Mouse (Mus musculus) neural tube, embryonic 14.5 days (tissue): Measurements from ENCODE around the gene Myl10. TPM values are rescaled to one million over a fixed set of nuclear protein-coding genes. Genes with fewer than 3 reads are reported as not detected.
"Not testable (repeated sequence)": the region's sequence is repeated elsewhere in the genome, so short reads cannot be mapped to it uniquely, and the experiment has no call there.

Experiments used
- ATAC-seq: fragments of 200-750 bp; cut with Nextera tagmentation; 2 replicates; pipeline ENCODE4 v1.8.0; 2017; ENCODE audit warnings: low read depth, mild to moderate bottlenecking, moderate TSS enrichment, moderate library complexity
- H3K27ac ChIP-seq: fragments of 300-500 bp; sonication (generic); 2 replicates; pipeline ENCODE4 v1.5.1; 2014; ENCODE audit warnings: low read depth, mild to moderate bottlenecking, control low read depth, low read length, moderate library complexity, mixed read lengths
- H3K27me3 ChIP-seq: fragments of 300-500 bp; sonication (generic); 2 replicates; pipeline ENCODE4 v1.6.1; 2014; ENCODE audit warnings: low read length; ENCODE audit not compliant: control insufficient read depth, insufficient read depth
- H3K36me3 ChIP-seq: fragments of 300-500 bp; sonication (generic); 2 replicates; pipeline ENCODE4 v1.6.1; 2014; ENCODE audit warnings: low read length, mixed read lengths; ENCODE audit not compliant: control insufficient read depth, insufficient read depth
- H3K4me1 ChIP-seq: fragments of 300-500 bp; sonication (generic); 2 replicates; pipeline ENCODE4 v1.6.1; 2014; ENCODE audit warnings: low read length; ENCODE audit not compliant: control insufficient read depth, insufficient read depth
- H3K4me2 ChIP-seq: fragments of 300-500 bp; sonication (generic); 2 replicates; pipeline ENCODE4 v1.6.1; 2014; ENCODE audit warnings: mild to moderate bottlenecking, low read depth, low read length, control low read depth
- H3K4me3 ChIP-seq: fragments of 300-500 bp; sonication (generic); 2 replicates; pipeline ENCODE4 v1.5.1; 2014; ENCODE audit warnings: low read depth, low read length, control low read depth, mixed read lengths
- H3K9ac ChIP-seq: fragments of 300-500 bp; sonication (generic); replicated peaks from 2 replicates; pipeline ENCODE4 v1.6.1; 2014; ENCODE audit warnings: low read depth, mild to moderate bottlenecking, control low read depth, low read length, mixed read lengths
- H3K9me3 ChIP-seq: fragments of 300-500 bp; sonication (generic); 2 replicates; pipeline ENCODE4 v1.6.1; 2016; ENCODE audit warnings: low read length; ENCODE audit not compliant: control insufficient read depth
- WGBS: fragments of 180-500 bp; shearing (Covaris S2); extraction: QIAGEN DNeasy Blood & Tissue Kit; methylation state at CpG from one replicate; pipeline ENCODE4 v1.1.7; 2014; 5-methylcytosine and 5-hydroxymethylcytosine counted together
- polyA plus RNA-seq: library from polyadenylated mRNA; unstranded; fragments of >200 nt; fragmentation: Nextera tagmentation; extraction: Ambion mirVana; gene quantifications from 2 replicates; pipeline ENCODE4 v1.2.1, GENCODE M21; 2014

Myl10 gene
- not detected in 2 replicates for polyA plus RNA-seq

- no peak for ATAC-seq
- no peak within 1 kb of the TSS for H3K27ac ChIP-seq
- H3K4me2 ChIP-seq: no peak within 1 kb of the TSS
- 91% methylated on average over 4 of the region's 4 CpGs for WGBS
- no peaks in the 10 kb centered on the region for H3K27me3 ChIP-seq
- no peaks in the 10 kb centered on the region for H3K9me3 ChIP-seq
- no peak within 1 kb of the TSS for H3K9ac ChIP-seq
- no peak within 1 kb of the TSS for H3K4me3 ChIP-seq
- H3K36me3 ChIP-seq: no peaks in the 10 kb centered on the region
- no peaks in the 10 kb centered on the region for H3K4me1 ChIP-seq
Measured at GRCm38 (mm10) chr5:136692784-136693183, at the start of gene Myl10. Myl10 (plus strand) TSS chr5:136693146.

GRCm38 (mm10) chr5:136646731-136647328 is 46.1 kb upstream of the Myl10 start:
- Histone ChIP-seq H3K27ac (no peak overlapping the region), H3K4me1 (no peaks in the 10 kb centered on the region), H3K4me2 (no peak overlapping the region), H3K4me3 (no peak overlapping the region), H3K27me3 (no peaks in the 10 kb centered on the region), H3K9me3 (no peaks in the 10 kb centered on the region), H3K9ac (no peak overlapping the region), H3K36me3 (no peaks in the 10 kb centered on the region)
- WGBS: 91% methylated on average over 4 of the region's 4 CpGs
- no peak for ATAC-seq

- H3K9ac ChIP-seq: no peak overlapping the region; the same call in 1 of the 2 replicates
- ATAC-seq: no peak
- peak overlapping the region; percentile 48 for H3K27ac ChIP-seq
- H3K4me1 ChIP-seq: no peaks in the 10 kb centered on the region
- no peak overlapping the region for H3K4me3 ChIP-seq
- H3K36me3 ChIP-seq: no peaks in the 10 kb centered on the region
- H3K9me3 ChIP-seq: no peaks in the 10 kb centered on the region
- H3K4me2 ChIP-seq: no peak overlapping the region
- WGBS: 36% methylated on average over 5 of the region's 5 CpGs
- H3K27me3 ChIP-seq: no peaks in the 10 kb centered on the region
Measured at GRCm38 (mm10) chr5:136649071-136649470, 43.9 kb upstream of the Myl10 start.

- H3K27me3 ChIP-seq: no peaks in the 10 kb centered on the region
- H3K4me2 ChIP-seq: no peak overlapping the region
- H3K4me1 ChIP-seq: no peaks in the 10 kb centered on the region
- 76% methylated on average over 5 of the region's 5 CpGs for WGBS
- peak overlapping the region; percentile 48 for H3K27ac ChIP-seq
- no peak for ATAC-seq
- no peak overlapping the region for H3K4me3 ChIP-seq
- no peak overlapping the region for H3K9ac ChIP-seq
- H3K36me3 ChIP-seq: no peaks in the 10 kb centered on the region
- no peaks in the 10 kb centered on the region for H3K9me3 ChIP-seq
Measured at GRCm38 (mm10) chr5:136649655-136650054, 43.3 kb upstream of the Myl10 start.

GRCm38 (mm10) chr5:136654481-136654880 is 38.5 kb upstream of the Myl10 start:
- Histone ChIP-seq H3K9me3 (no peaks in the 10 kb centered on the region), H3K9ac (no peak overlapping the region), H3K27me3 (no peaks in the 10 kb centered on the region)

GRCm38 (mm10) chr5:136656830-136657395 is 36.0 kb upstream of the Myl10 start:
- Histone ChIP-seq H3K36me3 (no peaks in the 10 kb centered on the region), H3K4me3 (no peak overlapping the region), H3K27ac (no peak overlapping the region), H3K4me2 (no peak overlapping the region), H3K9me3 (no peaks in the 10 kb centered on the region), H3K27me3 (no peaks in the 10 kb centered on the region), H3K4me1 (no peaks in the 10 kb centered on the region), H3K9ac (no peak overlapping the region)
- WGBS: 85% methylated on average over 10 of the region's 10 CpGs
- no peak for ATAC-seq

More at GRCm38 (mm10) chr5:136654481-136654880, 38.5 kb upstream of the Myl10 start:
- H3K4me2 ChIP-seq: no peak overlapping the region
- no peaks in the 10 kb centered on the region for H3K36me3 ChIP-seq
- no peaks in the 10 kb centered on the region for H3K4me1 ChIP-seq
- H3K27ac ChIP-seq: no peak overlapping the region
- ATAC-seq: no peak
- no peak overlapping the region for H3K4me3 ChIP-seq

GRCm38 (mm10) chr5:136660721-136661120 is 32.2 kb upstream of the Myl10 start:
- not testable (repeated sequence) for H3K27ac ChIP-seq, H3K4me1 ChIP-seq, H3K36me3 ChIP-seq, H3K9me3 ChIP-seq, H3K4me2 ChIP-seq, H3K27me3 ChIP-seq, H3K9ac ChIP-seq, H3K4me3 ChIP-seq, ATAC-seq
- WGBS: 66% methylated on average over 5 of the region's 5 CpGs

GRCm38 (mm10) chr5:136662281-136662680 is 30.7 kb upstream of the Myl10 start:
- H3K36me3 ChIP-seq: no peaks in the 10 kb centered on the region
- no peak for ATAC-seq
- no peaks in the 10 kb centered on the region for H3K9me3 ChIP-seq
- WGBS: 82% methylated on average over 10 of the region's 10 CpGs
- H3K27ac ChIP-seq: no peak overlapping the region
- no peaks in the 10 kb centered on the region for H3K27me3 ChIP-seq
- no peaks in the 10 kb centered on the region for H3K4me1 ChIP-seq
- no peak overlapping the region for H3K4me3 ChIP-seq
- no peak overlapping the region for H3K4me2 ChIP-seq
- H3K9ac ChIP-seq: no peak overlapping the region

- no peak overlapping the region for H3K4me2 ChIP-seq
- H3K27ac ChIP-seq: no peak overlapping the region
- H3K4me3 ChIP-seq: no peak overlapping the region
- no peaks in the 10 kb centered on the region for H3K36me3 ChIP-seq
- no peak for ATAC-seq
- 29% methylated on average over 1 of the region's 1 CpGs for WGBS
- no peak overlapping the region for H3K9ac ChIP-seq
- H3K4me1 ChIP-seq: no peaks in the 10 kb centered on the region
- no peaks in the 10 kb centered on the region for H3K27me3 ChIP-seq
- no peaks in the 10 kb centered on the region for H3K9me3 ChIP-seq
Measured at GRCm38 (mm10) chr5:136662822-136663221, 30.1 kb upstream of the Myl10 start.
